Mouse (Mus musculus): ENCODE results near the gene Gnb1. TPM values are rescaled to one million over a fixed set of nuclear protein-coding genes. Genes with fewer than 3 reads are reported as not detected.
"Not testable (repeated sequence)": the region's sequence is repeated elsewhere in the genome, so short reads cannot be mapped to it uniquely, and the experiment has no call there.

Gnb1 gene
- total RNA-seq, 2 experiments from 2014 or later = 991 to 1,025 TPM

GRCm38 (mm10) chr4:155568632-155569370 lies 77.6 kb downstream of the Gnb1 start:
- intact Hi-C loops (cut with DNase I) = loop anchor here (2.0 kb wide), 1 partner anchor 88 kb away; no protein-coding TSS in a partner anchor
- no peak for DNase-seq (ENCODE audit: low spot score in 2 of 2)

GRCm38 (mm10) chr4:155569818-155570217 lies 78.7 kb downstream of the Gnb1 start:
- DNase-seq (ENCODE audit: low spot score in 2 of 2) = no peak
- intact Hi-C loops (cut with DNase I) = loop anchor here (2.0 kb wide), 1 partner anchor 89 kb away; no protein-coding TSS in a partner anchor

GRCm38 (mm10) chr4:155570315-155570714 lies 79.2 kb downstream of the Gnb1 start:
- DNase-seq (ENCODE audit: low spot score in 2 of 2); intact Hi-C loops (cut with DNase I): not testable (repeated sequence)

- intact Hi-C loops (cut with DNase I) = no loop called here
- DNase-seq (ENCODE audit: low spot score in 2 of 2) = no peak
Observed at GRCm38 (mm10) chr4:155571442-155571841, 80.3 kb downstream of the Gnb1 start.

- intact Hi-C loops (cut with DNase I) = no loop called here
- no peak for DNase-seq (ENCODE audit: low spot score in 2 of 2)
Observed at GRCm38 (mm10) chr4:155573155-155573554, 82.0 kb downstream of the Gnb1 start.

GRCm38 (mm10) chr4:155573876-155574275 lies 82.7 kb downstream of the Gnb1 start:
- intact Hi-C loops (cut with DNase I) = no loop called here
- no peak for DNase-seq (ENCODE audit: low spot score in 2 of 2)

GRCm38 (mm10) chr4:155574931-155575330 lies 83.8 kb downstream of the Gnb1 start:
- DNase-seq (ENCODE audit: low spot score in 2 of 2) = no peak
- intact Hi-C loops (cut with DNase I) = no loop called here

- intact Hi-C loops (cut with DNase I) = no loop called here
Observed at GRCm38 (mm10) chr4:155575521-155575920, 84.4 kb downstream of the Gnb1 start.

GRCm38 (mm10) chr4:155577132-155577531 lies 86.0 kb downstream of the Gnb1 start:
- intact Hi-C loops (cut with DNase I) = no loop called here
- DNase-seq (ENCODE audit: low spot score in 2 of 2) = no peak

More at GRCm38 (mm10) chr4:155575521-155575920, 84.4 kb downstream of the Gnb1 start:
- no peak for DNase-seq (ENCODE audit: low spot score in 2 of 2)

- no peak for DNase-seq (ENCODE audit: low spot score in 2 of 2)
Observed at GRCm38 (mm10) chr4:155577741-155578140, 86.6 kb downstream of the Gnb1 start.

GRCm38 (mm10) chr4:155578336-155579125 lies 87.4 kb downstream of the Gnb1 start:
- intact Hi-C loops (cut with DNase I) = no loop called here

More at GRCm38 (mm10) chr4:155577741-155578140, 86.6 kb downstream of the Gnb1 start:
- intact Hi-C loops (cut with DNase I) = no loop called here

GRCm38 (mm10) chr4:155580420-155580819 lies 89.3 kb downstream of the Gnb1 start:
- DNase-seq (ENCODE audit: low spot score in 2 of 2) = peak; percentile 51 to 69
- intact Hi-C loops (cut with DNase I) = loop anchor here (5.0 kb wide), 1 partner anchor 213 kb away; no protein-coding TSS in a partner anchor

More at GRCm38 (mm10) chr4:155578336-155579125, 87.4 kb downstream of the Gnb1 start:
- no peak for DNase-seq (ENCODE audit: low spot score in 2 of 2)

- intact Hi-C loops (cut with DNase I) = loop anchor here (5.0 kb wide), 1 partner anchor 215 kb away; no protein-coding TSS in a partner anchor
- DNase-seq (ENCODE audit: low spot score in 2 of 2) = no peak
Observed at GRCm38 (mm10) chr4:155582279-155582905, 91.2 kb downstream of the Gnb1 start.

- no peak for DNase-seq (ENCODE audit: low spot score in 2 of 2)
- intact Hi-C loops (cut with DNase I) = no loop called here
Observed at GRCm38 (mm10) chr4:155589356-155589755, 98.2 kb downstream of the Gnb1 start.

GRCm38 (mm10) chr4:155591012-155591719 lies 100.0 kb downstream of the Gnb1 start:
- intact Hi-C loops (cut with DNase I) = no loop called here
- no peak for DNase-seq (ENCODE audit: low spot score in 2 of 2)

GRCm38 (mm10) chr4:155593780-155594179 lies 102.6 kb downstream of the Gnb1 start:
- intact Hi-C loops (cut with DNase I) = no loop called here
- DNase-seq (ENCODE audit: low spot score in 2 of 2) = no peak

GRCm38 (mm10) chr4:155595777-155596176 lies 104.6 kb downstream of the Gnb1 start:
- DNase-seq (ENCODE audit: low spot score in 2 of 2) = no peak

GRCm38 (mm10) chr4:155596606-155597005 lies 105.4 kb downstream of the Gnb1 start:
- intact Hi-C loops (cut with DNase I) = no loop called here
- DNase-seq (ENCODE audit: low spot score in 2 of 2) = no peak

More at GRCm38 (mm10) chr4:155595777-155596176, 104.6 kb downstream of the Gnb1 start:
- intact Hi-C loops (cut with DNase I) = no loop called here

GRCm38 (mm10) chr4:155598536-155598935 lies 107.4 kb downstream of the Gnb1 start:
- DNase-seq (ENCODE audit: low spot score in 2 of 2) = no peak
- intact Hi-C loops (cut with DNase I) = no loop called here

Measured in left cerebral cortex, postnatal 14 days (tissue).